Mouse (Mus musculus): ENCODE results near the gene Trpv4. TPM values are rescaled to one million over a fixed set of nuclear protein-coding genes. Genes with fewer than 3 reads are reported as not detected.

Gene Trpv4
- polyA plus RNA-seq, 1 experiment from 2014 or later, result 2.1 TPM

DNA sequence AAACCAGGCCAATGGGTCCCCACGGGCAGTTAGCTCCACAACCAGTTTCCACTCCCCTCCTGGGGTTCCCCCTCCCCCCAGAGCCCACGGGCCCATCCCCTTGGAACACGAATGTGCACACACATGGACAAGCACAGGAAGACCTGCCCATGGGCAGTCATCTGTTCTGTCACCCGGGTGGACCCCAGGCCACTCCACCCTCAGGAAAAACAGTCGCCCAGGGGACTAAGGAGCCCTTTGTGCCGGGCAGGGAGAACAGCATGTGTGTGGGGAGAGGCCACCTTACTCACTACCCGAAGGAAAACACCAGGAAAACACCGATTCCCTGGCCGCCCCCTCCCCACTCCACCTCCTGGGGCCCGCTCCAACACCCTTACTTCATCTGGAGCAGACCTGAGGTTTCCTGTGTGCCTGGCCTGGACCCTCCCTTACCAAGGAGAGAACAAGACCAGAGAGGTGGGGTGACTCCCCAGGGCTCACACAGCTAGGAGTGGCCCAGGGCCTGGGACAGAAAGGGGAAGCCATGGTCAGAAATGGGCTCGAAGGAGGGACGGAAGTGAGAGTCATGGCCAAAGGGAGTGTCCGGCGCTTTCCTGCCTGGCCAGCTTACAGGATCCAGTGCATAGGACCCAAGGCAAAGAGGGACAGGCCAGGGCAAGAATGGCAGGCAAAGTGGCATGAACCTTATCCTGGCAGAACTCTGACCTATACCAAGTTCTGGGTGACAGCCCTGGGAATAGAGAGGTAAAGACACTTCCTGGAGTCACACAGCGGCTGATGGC, 4.4 kb downstream of the Trpv4 start:
- no peak overlapping the region for H3K9ac ChIP-seq (ENCODE audit: low read length)
- H3K4me3 ChIP-seq (ENCODE audit: low read depth, low read length), result no peak overlapping the region
- no peak overlapping the region for H3K27ac ChIP-seq (replicated peaks)
- no peaks in the 10 kb centered on the region; the same call in 1 of the 2 replicates for H3K4me1 ChIP-seq (replicated peaks; ENCODE audit: control insufficient read depth, insufficient read depth)
- WGBS, result 68% methylated on average over 12 of the region's 15 CpGs
- TF ChIP-seq EP300 (optimal IDR thresholded peaks at IDR 0.05) (no peak), CTCF (IDR thresholded peaks at IDR 0.05; ENCODE audit: low read depth) (no peak)
- ATAC-seq (ENCODE audit: low FRiP score, low TSS enrichment) (no peak), DNase-seq (ENCODE audit: low spot score) (no peak)
- H3K27me3 ChIP-seq (ENCODE audit: control insufficient read depth, insufficient read depth, low read length), result no peaks in the 10 kb centered on the region; the same call in 1 of the 2 replicates
- no peak overlapping the region for H3K4me2 ChIP-seq (replicated peaks; ENCODE audit: low read depth)
- no peaks in the 10 kb centered on the region for H3K36me3 ChIP-seq (ENCODE audit: control insufficient read depth, insufficient read depth, low read length)
- no peaks in the 10 kb centered on the region for H3K9me3 ChIP-seq (ENCODE audit: control insufficient read depth, low read length)

DNA sequence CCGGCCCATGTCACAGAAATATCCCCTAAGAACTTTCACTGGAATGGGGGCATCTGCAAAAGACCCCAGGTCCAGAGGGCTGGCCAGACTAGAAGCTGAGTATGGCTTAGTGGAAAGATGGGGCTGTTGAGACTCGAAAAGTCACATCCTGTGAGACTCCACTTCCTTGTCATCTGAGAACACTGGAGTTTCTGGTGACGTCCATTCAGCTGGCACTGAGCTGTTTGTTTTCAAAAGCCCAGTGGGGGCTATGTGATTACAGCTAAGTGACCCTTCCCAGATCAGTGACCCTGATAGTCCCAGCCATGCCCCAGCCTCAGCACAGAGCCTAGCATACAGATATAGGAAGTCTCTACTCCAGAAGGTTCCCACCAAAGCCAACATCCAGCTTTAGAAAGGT, 6.8 kb downstream of the Trpv4 start:
- DNase-seq (ENCODE audit: low spot score), result no peak
- H3K9me3 ChIP-seq (ENCODE audit: control insufficient read depth, low read length), result no peaks in the 10 kb centered on the region
- H3K36me3 ChIP-seq (ENCODE audit: control insufficient read depth, insufficient read depth, low read length), result no peaks in the 10 kb centered on the region
- ATAC-seq (ENCODE audit: low FRiP score, low TSS enrichment), result no peak
- WGBS, result 40% methylated on average over 3 of the region's 3 CpGs
- no peaks in the 10 kb centered on the region for H3K27me3 ChIP-seq (ENCODE audit: control insufficient read depth, insufficient read depth, low read length)
- H3K4me3 ChIP-seq (ENCODE audit: low read depth, low read length), result no peak overlapping the region
- peaks cover 9% of the 10 kb centered on the region for H3K4me1 ChIP-seq (replicated peaks; ENCODE audit: control insufficient read depth, insufficient read depth)
- no peak overlapping the region for H3K9ac ChIP-seq (ENCODE audit: low read length)
- TF ChIP-seq EP300 (optimal IDR thresholded peaks at IDR 0.05) (no peak), CTCF (IDR thresholded peaks at IDR 0.05; ENCODE audit: low read depth) (no peak)
- no peak overlapping the region for H3K27ac ChIP-seq (replicated peaks)
- H3K4me2 ChIP-seq (replicated peaks; ENCODE audit: low read depth), result no peak overlapping the region

DNA sequence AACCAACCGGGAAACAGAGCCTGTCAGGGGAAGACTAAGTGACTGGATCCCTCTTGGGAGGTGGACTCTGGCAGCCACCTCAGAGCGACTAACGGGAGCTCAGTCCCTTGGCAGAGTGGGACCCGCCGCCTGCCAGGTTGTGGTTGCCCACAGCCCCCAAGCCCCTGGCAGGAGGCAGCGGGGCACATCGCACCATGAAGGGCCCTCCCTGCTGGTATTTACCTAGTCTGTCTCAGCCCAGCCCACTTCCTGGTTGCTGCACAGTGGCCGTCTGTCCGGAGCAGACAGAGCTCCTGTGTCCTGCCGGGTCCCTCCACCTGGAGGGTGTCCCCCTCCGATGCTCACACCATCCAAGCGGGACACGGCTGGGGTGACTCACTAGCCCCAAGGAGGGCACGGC, 7.2 kb downstream of the Trpv4 start:
- H3K4me3 ChIP-seq (ENCODE audit: low read depth, low read length), result no peak overlapping the region

DNA sequence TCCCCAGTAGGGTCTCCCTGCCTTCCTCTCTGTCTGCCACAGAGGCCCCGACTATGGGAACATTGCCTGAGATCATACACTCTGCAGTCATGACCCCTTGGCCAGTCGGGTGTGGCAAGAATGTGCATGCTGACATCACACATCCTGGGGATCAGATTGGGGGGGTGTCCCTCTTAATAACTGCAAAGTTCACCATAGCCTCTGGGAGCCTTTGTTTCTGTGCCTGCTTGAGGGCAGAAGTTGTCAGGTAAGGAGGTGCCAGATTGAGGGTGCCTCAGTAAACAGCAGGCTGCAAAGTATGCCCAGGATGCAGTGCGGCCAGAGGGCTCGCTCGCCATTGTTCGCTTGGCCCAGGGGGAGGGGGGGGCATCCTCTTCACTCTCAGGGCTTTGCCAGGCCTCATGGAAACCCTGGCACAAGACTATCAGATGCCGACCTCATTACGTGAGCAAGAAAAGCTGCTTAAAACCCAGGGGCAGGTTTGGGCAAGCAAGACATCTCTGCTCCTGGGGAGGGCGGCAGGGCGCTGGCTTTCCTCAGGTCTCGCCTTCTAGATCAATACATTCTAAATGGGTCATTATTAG, 9.4 kb downstream of the Trpv4 start:
- no peak overlapping the region for H3K4me2 ChIP-seq (replicated peaks; ENCODE audit: low read depth)
- no peaks in the 10 kb centered on the region for H3K36me3 ChIP-seq (ENCODE audit: control insufficient read depth, insufficient read depth, low read length)
- H3K4me3 ChIP-seq (ENCODE audit: low read depth, low read length), result no peak overlapping the region
- peak overlapping the region; percentile 78 for H3K27ac ChIP-seq (replicated peaks)
- H3K9ac ChIP-seq (ENCODE audit: low read length), result no peak overlapping the region
- no peak for DNase-seq (ENCODE audit: low spot score)
- no peaks in the 10 kb centered on the region for H3K27me3 ChIP-seq (ENCODE audit: control insufficient read depth, insufficient read depth, low read length)
- TF ChIP-seq EP300 (optimal IDR thresholded peaks at IDR 0.05) (no peak), CTCF (IDR thresholded peaks at IDR 0.05; ENCODE audit: low read depth) (no peak)
- 59% methylated on average over 11 of the region's 11 CpGs for whole genome bisulfite sequencing
- peaks cover 9% of the 10 kb centered on the region for H3K4me1 ChIP-seq (replicated peaks; ENCODE audit: control insufficient read depth, insufficient read depth)
- ATAC-seq (ENCODE audit: low FRiP score, low TSS enrichment), result no peak
- H3K9me3 ChIP-seq (ENCODE audit: control insufficient read depth, low read length), result no peaks in the 10 kb centered on the region

More for the DNA sequence above, 7.2 kb downstream of the Trpv4 start:
- peak; percentile 24; the same call in 1 of the 2 replicates for ATAC-seq (ENCODE audit: low FRiP score, low TSS enrichment)
- 36% methylated on average over 14 of the region's 14 CpGs for WGBS
- no peak for DNase-seq (ENCODE audit: low spot score)
- no peaks in the 10 kb centered on the region for H3K36me3 ChIP-seq (ENCODE audit: control insufficient read depth, insufficient read depth, low read length)
- H3K27ac ChIP-seq (replicated peaks), result no peak overlapping the region
- H3K9ac ChIP-seq (ENCODE audit: low read length), result no peak overlapping the region
- TF ChIP-seq EP300 (optimal IDR thresholded peaks at IDR 0.05) (no peak), CTCF (IDR thresholded peaks at IDR 0.05; ENCODE audit: low read depth) (no peak)
- H3K27me3 ChIP-seq (ENCODE audit: control insufficient read depth, insufficient read depth, low read length), result no peaks in the 10 kb centered on the region
- H3K4me2 ChIP-seq (replicated peaks; ENCODE audit: low read depth), result no peak overlapping the region
- peaks cover 9% of the 10 kb centered on the region for H3K4me1 ChIP-seq (replicated peaks; ENCODE audit: control insufficient read depth, insufficient read depth)
- H3K9me3 ChIP-seq (ENCODE audit: control insufficient read depth, low read length), result no peaks in the 10 kb centered on the region

DNA sequence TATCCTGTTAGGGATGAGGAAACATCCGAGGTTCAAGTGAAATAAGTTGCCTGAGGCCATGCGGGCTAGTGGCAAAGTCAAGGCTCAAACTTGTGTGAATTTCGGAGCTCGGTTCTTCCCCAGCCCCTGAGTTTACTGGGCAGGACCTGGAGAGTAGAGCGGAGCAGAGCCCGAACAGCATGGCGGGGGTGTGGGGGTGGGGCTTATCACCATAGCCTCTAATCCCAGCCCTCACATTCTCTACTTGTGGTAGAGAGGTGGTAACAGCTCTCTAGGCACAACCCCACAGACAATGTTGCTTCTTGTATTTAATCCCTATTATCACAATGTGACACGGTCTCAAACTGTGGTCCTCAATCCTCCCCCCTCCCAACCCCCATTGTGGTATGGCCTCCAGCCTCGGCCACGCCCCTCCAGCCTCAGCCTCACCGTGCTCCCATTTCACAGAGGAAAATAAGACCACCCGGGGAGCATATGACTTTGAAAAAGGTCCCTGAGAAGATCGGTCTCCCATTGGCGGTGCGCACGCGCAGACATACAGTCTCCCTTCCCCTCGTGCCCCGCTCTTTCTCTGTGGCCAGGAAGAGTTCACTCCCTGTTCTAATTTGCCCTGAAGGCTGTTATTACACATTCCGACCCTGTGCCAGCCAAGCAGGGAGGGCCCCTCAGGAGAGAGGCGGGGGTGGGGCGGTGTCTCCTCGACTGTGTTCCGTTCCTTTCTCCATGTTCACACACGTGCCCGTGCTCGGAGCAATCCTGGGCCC, 10.8 kb downstream of the Trpv4 start:
- ATAC-seq (ENCODE audit: low FRiP score, low TSS enrichment), result peak; percentile 63
- H3K4me1 ChIP-seq (replicated peaks; ENCODE audit: control insufficient read depth, insufficient read depth), result peaks cover 9% of the 10 kb centered on the region
- 0 out of 2 replicates have a peak overlapping the region, but pooled peaks have one; percentile 9 for H3K9ac ChIP-seq (ENCODE audit: low read length)
- H3K9me3 ChIP-seq (ENCODE audit: control insufficient read depth, low read length), result no peaks in the 10 kb centered on the region
- no peaks in the 10 kb centered on the region for H3K27me3 ChIP-seq (ENCODE audit: control insufficient read depth, insufficient read depth, low read length)
- WGBS, result 5% methylated on average over 27 of the region's 27 CpGs
- H3K4me3 ChIP-seq (ENCODE audit: low read depth, low read length), result peak overlapping the region; percentile 21
- H3K4me2 ChIP-seq (replicated peaks; ENCODE audit: low read depth), result peak overlapping the region; percentile 51
- no peak for TF ChIP-seq EP300 (optimal IDR thresholded peaks at IDR 0.05)
- no peak for TF ChIP-seq CTCF (IDR thresholded peaks at IDR 0.05; ENCODE audit: low read depth)
- H3K27ac ChIP-seq (replicated peaks), result peak overlapping the region; percentile 56
- no peaks in the 10 kb centered on the region for H3K36me3 ChIP-seq (ENCODE audit: control insufficient read depth, insufficient read depth, low read length)
- DNase-seq (ENCODE audit: low spot score), result peak; percentile 59
